Mouse (Mus musculus) stomach, embryonic 15.5 days (tissue): Measurements from ENCODE around the gene Prpf3. TPM values are rescaled to one million over a fixed set of nuclear protein-coding genes. Genes with fewer than 3 reads are reported as not detected.
A peak's percentile ranks its signal among the peaks of the same experiment; 100 is the strongest.
"Not testable (repeated sequence)": the region's sequence is repeated elsewhere in the genome, so short reads cannot be mapped to it uniquely, and the experiment has no call there.

Experiments
- ATAC-seq: fragments of 200-750 bp; cut with Nextera tagmentation; 2 replicates; pipeline ENCODE4 v1.8.0; 2017; ENCODE audit warnings: low read depth, moderate number of reproducible peaks, moderate TSS enrichment; ENCODE audit not compliant: insufficient read depth, low FRiP score
- H3K27ac ChIP-seq: fragments of 300-500 bp; sonication (generic); 2 replicates; pipeline ENCODE4 v1.5.1; 2015; ENCODE audit warnings: mild to moderate bottlenecking, inconsistent platforms
- H3K27me3 ChIP-seq: fragments of 300-500 bp; sonication (generic); replicated peaks from 2 replicates; pipeline ENCODE4 v1.6.1; 2015; ENCODE audit warnings: inconsistent platforms
- H3K36me3 ChIP-seq: fragments of 300-500 bp; sonication (generic); 2 replicates; pipeline ENCODE4 v1.6.1; 2015; ENCODE audit warnings: inconsistent platforms
- H3K4me1 ChIP-seq: fragments of 300-500 bp; sonication (generic); 2 replicates; pipeline ENCODE4 v1.6.1; 2015; ENCODE audit warnings: inconsistent platforms
- H3K4me2 ChIP-seq: fragments of 300-500 bp; sonication (generic); 2 replicates; pipeline ENCODE4 v1.6.1; 2015; ENCODE audit warnings: mild to moderate bottlenecking, inconsistent platforms
- H3K4me3 ChIP-seq: fragments of 300-500 bp; sonication (generic); replicated peaks from 2 replicates; pipeline ENCODE4 v1.5.1; 2015; ENCODE audit warnings: inconsistent platforms
- H3K9ac ChIP-seq: fragments of 300-500 bp; sonication (generic); 2 replicates; pipeline ENCODE4 v1.6.1; 2015; ENCODE audit warnings: inconsistent platforms
- H3K9me3 ChIP-seq: fragments of 300-500 bp; sonication (generic); 2 replicates; pipeline ENCODE4 v1.6.1; 2016; ENCODE audit warnings: inconsistent platforms
- WGBS: fragments of 180-500 bp; shearing (Covaris S2); methylation state at CpG from one replicate; pipeline ENCODE4 v1.1.7; 2015; 5-methylcytosine and 5-hydroxymethylcytosine counted together
- polyA plus RNA-seq: library from polyadenylated mRNA; unstranded; fragments of >200 nt; fragmentation: Nextera tagmentation; extraction: Ambion mirVana; gene quantifications from 2 replicates; pipeline ENCODE4 v1.2.1, GENCODE M21; 2015

The Prpf3 gene
- polyA plus RNA-seq, result 44.0 and 44.7 TPM in 2 replicates

DNA sequence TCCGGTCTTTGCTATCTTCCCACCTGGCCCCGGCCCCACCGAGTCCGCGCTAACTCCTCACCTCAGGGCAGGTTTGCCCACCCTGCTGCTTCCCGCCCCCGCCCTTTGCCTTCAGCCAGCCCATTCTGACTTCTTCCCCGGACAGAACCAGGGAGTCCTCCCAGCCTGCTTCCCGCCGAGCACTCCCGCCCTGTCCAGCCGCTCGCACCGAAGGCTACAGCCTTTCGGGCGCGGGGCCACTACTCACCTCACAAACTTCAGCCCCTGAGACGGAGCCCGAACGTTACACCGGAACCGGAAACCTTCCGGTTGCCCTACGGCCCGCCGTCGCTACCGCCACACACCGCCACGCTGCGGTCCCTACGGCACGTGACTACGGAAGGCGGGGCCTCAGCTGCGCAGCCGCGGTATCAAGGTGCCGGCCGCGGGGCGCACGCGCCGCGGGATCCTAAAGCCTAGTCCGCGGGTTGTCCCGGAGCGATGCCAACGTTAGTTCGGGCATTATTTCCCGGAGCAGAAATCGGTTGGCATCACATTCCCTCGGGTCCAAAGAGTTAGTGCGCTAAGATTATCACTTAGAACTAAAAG is at the start of gene Prpf3:
Gene Prpf3, minus strand, starts transcription at position 384 of the 588 bp plus-strand sequence.
- no peaks in the 10 kb centered on the region for H3K9me3 ChIP-seq
- H3K27ac ChIP-seq, result peak within 1 kb of the TSS; percentile 81
- H3K9ac ChIP-seq, result peak within 1 kb of the TSS; percentile 74
- peak; percentile 97 for ATAC-seq
- no peaks in the 10 kb centered on the region for H3K27me3 ChIP-seq
- peak within 1 kb of the TSS; percentile 64 for H3K4me2 ChIP-seq
- WGBS, result under 1% methylated on average over 55 of the region's 56 CpGs
- H3K4me1 ChIP-seq, result peaks cover 4% of the 10 kb centered on the region; the same call in 1 of the 2 replicates
- peak within 1 kb of the TSS; percentile 84 for H3K4me3 ChIP-seq
- peaks cover 20% of the 10 kb centered on the region for H3K36me3 ChIP-seq

GRCm38 (mm10) chr3:95904568-95904967 is 48.9 kb upstream of the Prpf3 start, which contains the start of gene Car14:
Gene Car14, minus strand, starts transcription at chr3:95904691.
- Histone ChIP-seq H3K27ac (no peak within 1 kb of the TSS), H3K4me3 (peak within 1 kb of the TSS; percentile 28), H3K9ac (no peak within 1 kb of the TSS), H3K36me3 (no peaks in the 10 kb centered on the region), H3K4me1 (peaks cover 21% of the 10 kb centered on the region), H3K4me2 (peak within 1 kb of the TSS; percentile 59), H3K27me3 (peaks cover 5% of the 10 kb centered on the region; the same call in 1 of the 2 replicates), H3K9me3 (no peaks in the 10 kb centered on the region)
- 1% methylated on average over 15 of the region's 15 CpGs for whole genome bisulfite sequencing
- no peak for ATAC-seq

DNA sequence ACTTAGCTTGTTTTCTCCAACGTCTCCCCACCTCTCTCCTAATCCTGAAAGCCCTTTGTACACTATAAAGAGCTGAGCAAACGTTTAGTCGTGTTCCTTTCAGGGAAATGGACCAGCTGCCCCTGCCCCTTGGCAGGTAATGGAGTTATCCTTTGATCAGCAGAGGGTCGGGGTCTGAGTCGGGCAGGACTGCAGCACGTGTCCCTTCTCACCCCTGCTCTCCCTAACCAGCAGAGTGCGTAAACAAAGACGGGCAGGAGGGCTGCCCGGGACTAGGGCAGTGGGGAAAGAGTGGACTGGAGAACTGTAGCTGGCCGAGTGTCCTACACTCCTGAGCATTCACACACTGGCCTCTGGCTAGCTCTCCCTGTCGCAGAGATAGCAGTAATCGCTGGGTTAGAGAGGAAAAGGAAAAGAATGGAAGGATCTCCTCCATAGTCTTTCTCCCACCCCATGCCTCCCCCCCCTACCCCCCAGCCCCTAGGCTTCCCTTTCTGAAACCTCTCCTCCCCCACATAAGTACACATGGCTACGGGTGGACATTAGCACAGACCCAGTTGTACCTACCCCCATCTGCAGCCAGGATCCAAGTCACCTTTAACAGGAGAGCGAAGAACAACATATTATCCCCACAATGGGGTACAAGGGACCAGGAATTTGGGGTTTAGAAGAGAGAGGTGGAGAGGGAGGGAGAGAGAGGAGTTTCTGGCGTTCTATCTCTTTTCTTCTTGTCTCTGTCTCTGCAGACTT is 48.2 kb upstream of the Prpf3 start:
- peaks cover 21% of the 10 kb centered on the region for H3K4me1 ChIP-seq
- no peak; the same call in 1 of the 2 replicates for ATAC-seq

DNA sequence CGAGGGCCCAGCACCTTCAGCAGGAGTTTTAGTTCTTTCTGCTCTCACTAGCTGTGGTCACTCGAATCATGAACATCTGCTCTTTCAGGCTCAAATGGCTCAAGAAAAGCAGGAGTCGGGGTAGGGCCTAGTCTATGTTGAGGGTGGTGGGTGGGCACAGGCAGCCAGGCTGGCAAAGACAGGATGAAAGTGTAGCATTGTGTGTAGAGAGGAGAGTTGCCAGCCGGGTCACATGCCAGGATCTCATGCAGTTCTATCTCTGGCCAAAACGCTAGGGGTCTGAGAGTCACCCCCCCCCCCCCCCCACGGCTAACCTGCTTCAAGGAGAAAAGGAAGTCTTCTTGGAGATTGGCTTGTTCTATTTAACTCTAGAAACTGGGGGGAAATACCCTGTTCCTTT is 47.0 kb upstream of the Prpf3 start:
- Histone ChIP-seq H3K4me3 (no peak overlapping the region), H3K4me2 (no peak overlapping the region), H3K9ac (no peak overlapping the region), H3K36me3 (no peaks in the 10 kb centered on the region), H3K27me3 (peaks cover 5% of the 10 kb centered on the region; the same call in 1 of the 2 replicates), H3K9me3 (no peaks in the 10 kb centered on the region), H3K4me1 (peaks cover 21% of the 10 kb centered on the region), H3K27ac (no peak overlapping the region)
- ATAC-seq, result no peak
- 32% methylated on average over 6 of the region's 6 CpGs for WGBS

More for the DNA sequence above, 48.2 kb upstream of the Prpf3 start:
- Histone ChIP-seq H3K4me3 (peak overlapping the region; percentile 28; the same call in 1 of the 2 replicates), H3K27me3 (peaks cover 5% of the 10 kb centered on the region; the same call in 1 of the 2 replicates), H3K27ac (no peak overlapping the region), H3K36me3 (no peaks in the 10 kb centered on the region), H3K9ac (no peak overlapping the region), H3K4me2 (peak overlapping the region; percentile 59), H3K9me3 (no peaks in the 10 kb centered on the region)
- WGBS, result 4% methylated on average over 15 of the region's 15 CpGs

DNA sequence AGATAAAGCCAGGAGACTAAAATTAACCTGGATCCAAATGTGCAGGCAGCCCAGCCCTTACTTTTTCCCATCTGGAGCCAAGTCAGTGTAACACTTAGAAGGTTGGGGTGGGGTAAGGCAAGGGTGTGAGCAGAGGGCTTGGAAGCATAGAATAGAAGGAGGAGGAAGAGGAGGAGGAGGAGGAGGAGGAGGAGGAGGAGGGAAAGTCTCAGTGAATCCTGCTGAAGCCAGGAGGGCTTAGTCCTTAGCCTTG is 46.6 kb upstream of the Prpf3 start:
- Histone ChIP-seq H3K27ac (no peak overlapping the region), H3K4me1 (peaks cover 21% of the 10 kb centered on the region)
- no peak for ATAC-seq

DNA sequence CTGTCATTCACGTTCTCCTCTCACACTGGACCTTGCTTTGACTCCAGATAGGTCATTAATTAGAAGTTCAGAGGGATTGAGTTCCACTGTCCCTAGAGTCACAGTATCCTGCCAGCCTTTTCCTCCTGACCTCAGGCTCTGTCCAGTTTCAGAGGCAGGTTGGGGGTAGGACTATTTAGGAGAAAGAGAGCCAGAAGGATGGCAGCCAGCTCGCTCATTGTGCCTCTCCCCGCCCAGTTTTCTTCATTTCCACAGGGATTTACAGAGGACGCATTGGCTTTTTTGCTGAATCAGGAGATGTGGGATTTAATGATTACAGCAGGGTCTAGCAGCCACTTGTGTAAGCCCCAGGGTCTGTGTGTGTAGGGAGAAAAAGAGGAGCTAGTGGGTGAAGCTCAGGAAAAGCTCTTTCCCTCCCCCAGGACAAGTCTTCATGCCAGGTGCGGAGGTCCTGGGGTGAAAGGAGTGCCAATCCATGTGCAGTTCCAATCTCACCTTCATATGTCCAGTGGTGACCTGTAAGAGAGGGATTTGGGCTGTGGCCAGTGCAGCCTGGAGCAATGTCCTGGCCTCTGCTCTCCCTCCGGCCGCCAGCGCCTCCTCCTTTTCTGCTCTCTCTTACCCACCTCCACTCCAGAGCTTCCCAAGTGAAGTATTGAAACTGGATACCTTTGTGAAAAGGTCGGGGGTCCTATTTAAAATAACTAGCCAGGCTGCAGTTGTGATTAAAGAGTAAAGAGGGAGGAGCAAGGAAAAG is 46.1 kb upstream of the Prpf3 start:
- no peak overlapping the region for H3K27ac ChIP-seq
- H3K4me2 ChIP-seq, result no peak overlapping the region
- H3K4me1 ChIP-seq, result peaks cover 18% of the 10 kb centered on the region

More for the DNA sequence above, 46.6 kb upstream of the Prpf3 start:
- H3K9ac ChIP-seq, result no peak overlapping the region
- H3K27me3 ChIP-seq, result peaks cover 5% of the 10 kb centered on the region; the same call in 1 of the 2 replicates
- H3K4me2 ChIP-seq, result no peak overlapping the region
- H3K9me3 ChIP-seq, result no peaks in the 10 kb centered on the region
- H3K4me3 ChIP-seq, result no peak overlapping the region
- no peaks in the 10 kb centered on the region for H3K36me3 ChIP-seq

GRCm38 (mm10) chr3:95899800-95900524 is 44.3 kb upstream of the Prpf3 start:
- H3K4me3 ChIP-seq, result no peak overlapping the region
- no peaks in the 10 kb centered on the region for H3K9me3 ChIP-seq
- ATAC-seq, result no peak
- 73% methylated on average over 13 of the region's 13 CpGs for WGBS
- H3K4me2 ChIP-seq, result no peak overlapping the region
- H3K36me3 ChIP-seq, result no peaks in the 10 kb centered on the region
- no peak overlapping the region for H3K9ac ChIP-seq
- no peaks in the 10 kb centered on the region for H3K27me3 ChIP-seq
- H3K4me1 ChIP-seq, result peaks cover 5% of the 10 kb centered on the region
- H3K27ac ChIP-seq, result no peak overlapping the region

More for the DNA sequence above, 46.1 kb upstream of the Prpf3 start:
- no peak overlapping the region for H3K4me3 ChIP-seq
- 58% methylated on average over 9 of the region's 9 CpGs for WGBS
- H3K27me3 ChIP-seq, result peaks cover 5% of the 10 kb centered on the region; the same call in 1 of the 2 replicates
- no peak for ATAC-seq
- H3K9ac ChIP-seq, result no peak overlapping the region
- H3K9me3 ChIP-seq, result no peaks in the 10 kb centered on the region
- no peaks in the 10 kb centered on the region for H3K36me3 ChIP-seq

GRCm38 (mm10) chr3:95895501-95895900 is 39.8 kb upstream of the Prpf3 start:
- H3K9me3 ChIP-seq, H3K9ac ChIP-seq, H3K27me3 ChIP-seq, ATAC-seq, H3K4me2 ChIP-seq, H3K4me3 ChIP-seq, H3K27ac ChIP-seq, H3K36me3 ChIP-seq: not testable (repeated sequence)
- peaks cover 19% of the 10 kb centered on the region for H3K4me1 ChIP-seq
- 82% methylated on average over 7 of the region's 7 CpGs for WGBS

DNA sequence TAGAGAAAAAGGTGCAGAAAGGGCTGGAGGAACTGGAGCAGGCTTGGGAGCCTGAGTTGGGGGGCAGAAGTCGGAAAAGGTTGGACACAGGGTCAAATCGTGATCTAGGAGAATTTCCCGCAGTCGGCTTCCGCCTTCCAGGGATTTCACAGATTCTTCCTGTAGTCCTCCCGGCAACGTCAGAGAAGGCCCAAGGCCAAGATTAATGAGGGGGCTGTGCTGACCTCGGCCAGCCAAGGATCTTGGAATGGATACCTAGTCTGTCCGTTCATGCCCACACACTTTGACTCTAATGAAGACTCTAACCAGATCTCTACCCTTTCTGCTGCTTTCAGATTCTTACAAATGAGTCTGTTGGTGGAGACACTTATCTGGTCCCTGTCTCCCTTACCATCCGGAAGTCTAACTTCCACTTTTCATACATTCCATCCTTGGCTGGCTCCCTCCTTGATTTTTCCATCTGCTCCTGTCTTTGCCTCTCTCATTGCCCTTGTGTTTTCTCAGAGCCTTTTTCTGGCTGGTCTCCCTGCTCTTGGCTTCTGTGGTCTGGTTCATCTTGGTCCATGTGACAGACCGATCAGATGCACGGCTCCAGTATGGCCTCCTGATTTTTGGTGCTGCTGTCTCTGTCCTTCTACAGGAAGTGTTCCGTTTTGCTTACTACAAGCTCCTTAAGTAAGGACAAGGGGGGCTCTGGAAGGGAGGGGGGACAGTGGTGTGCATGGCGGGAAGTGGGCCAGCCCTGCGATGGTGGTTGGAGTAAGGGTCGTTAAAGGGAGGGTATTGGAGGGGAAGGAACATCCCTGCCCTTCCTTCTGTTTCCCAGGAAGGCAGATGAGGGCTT is 38.9 kb upstream of the Prpf3 start:
- Histone ChIP-seq H3K9ac (peak overlapping the region; percentile 78), H3K27me3 (no peaks in the 10 kb centered on the region), H3K36me3 (no peaks in the 10 kb centered on the region), H3K4me3 (peak overlapping the region; percentile 65), H3K4me1 (peaks cover 22% of the 10 kb centered on the region), H3K4me2 (peak overlapping the region; percentile 62), H3K9me3 (no peaks in the 10 kb centered on the region), H3K27ac (peak overlapping the region; percentile 82)
- ATAC-seq, result no peak
- 5% methylated on average over 16 of the region's 16 CpGs for WGBS

DNA sequence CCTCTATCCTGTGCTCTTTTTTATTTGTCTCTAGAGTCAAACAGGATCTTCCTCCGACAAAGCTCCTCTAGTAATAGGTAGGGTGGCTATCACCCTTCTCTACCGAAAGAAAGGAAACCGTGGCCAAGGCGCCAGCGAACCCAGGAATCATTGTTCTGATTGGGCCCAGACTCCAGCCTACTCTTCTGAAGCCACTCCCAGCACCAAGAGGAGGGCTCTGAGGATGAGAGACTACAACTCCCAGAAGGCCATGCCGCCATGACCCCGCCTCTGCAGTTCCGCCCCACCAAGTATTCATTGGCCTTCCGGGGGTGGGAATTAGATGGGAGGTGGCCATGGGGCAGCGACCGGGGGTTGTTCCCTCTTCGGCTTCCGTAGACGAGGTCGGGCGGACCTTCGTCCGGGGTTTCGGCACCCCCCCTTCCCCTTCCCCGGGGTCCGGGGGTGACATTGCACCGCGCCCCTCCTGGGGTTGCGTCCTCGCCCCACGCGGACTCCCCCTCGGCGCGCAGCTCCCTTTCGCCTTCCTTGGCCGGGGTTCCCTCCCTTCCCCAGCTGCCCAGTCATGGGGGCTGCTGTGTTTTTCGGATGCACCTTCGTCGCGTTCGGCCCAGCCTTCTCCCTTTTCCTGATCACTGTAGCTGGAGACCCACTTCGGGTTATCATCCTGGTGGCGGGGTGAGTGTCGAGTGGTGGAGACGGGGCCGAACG is 38.1 kb upstream of the Prpf3 start, which contains the start of gene Aph1a:
Gene Aph1a, plus strand, starts transcription at position 364 of the 711 bp plus-strand sequence.
- peak; percentile 98 for ATAC-seq
- under 1% methylated on average over 26 of the region's 43 CpGs for WGBS
- not testable (repeated sequence) for H3K9me3 ChIP-seq

More for the DNA sequence above, 38.1 kb upstream of the Prpf3 start, which contains the start of gene Aph1a:
- not testable (repeated sequence) for H3K27me3 ChIP-seq, H3K36me3 ChIP-seq
- peak within 1 kb of the TSS; percentile 78 for H3K9ac ChIP-seq
- peak within 1 kb of the TSS; percentile 65 for H3K4me3 ChIP-seq
- peak within 1 kb of the TSS; percentile 83 for H3K27ac ChIP-seq
- H3K4me2 ChIP-seq, result peak within 1 kb of the TSS; percentile 62
- H3K4me1 ChIP-seq, result peaks cover 22% of the 10 kb centered on the region
